Mouse (Mus musculus) erythroblast, embryonic 14.5 days (primary cell): ENCODE results near the gene Tor1b.

Experiments used
- GATA1 ChIP-seq: IDR thresholded peaks from 2 replicates; pipeline ENCODE4 v1.6.1; 2012; ENCODE audit warnings: low read length, inconsistent platforms, mixed read lengths
- TAL1 ChIP-seq: IDR thresholded peaks from 3 replicates; pipeline ENCODE4 v1.6.1; 2012; ENCODE audit warnings: low read length, inconsistent platforms, mixed read lengths

- TF ChIP-seq TAL1: no peak
- no peak for TF ChIP-seq GATA1
These were observed 14.1 kb downstream of the Tor1b start for GRCm38 (mm10) chr2:30966826-30967225.
